Mouse (Mus musculus) liver, embryonic 13.5 days (tissue): Measurements from ENCODE around the gene Wdr37. TPM values are rescaled to one million over a fixed set of nuclear protein-coding genes. Genes with fewer than 3 reads are reported as not detected.

Experiments used
- ATAC-seq: fragments of 200-750 bp; cut with Nextera tagmentation; 2 replicates; pipeline ENCODE4 v1.8.0; 2017; ENCODE audit warnings: low read depth, mild to moderate bottlenecking, moderate number of reproducible peaks, moderate library complexity
- DNase-seq: peaks from one replicate; pipeline ENCODE4 v3.0.0; 2022
- H3K27ac ChIP-seq: fragments of 300-500 bp; sonication (generic); 2 replicates; pipeline ENCODE4 v1.5.1; 2015; ENCODE audit warnings: moderate library complexity, mild to moderate bottlenecking, inconsistent platforms
- H3K27me3 ChIP-seq: fragments of 300-500 bp; sonication (generic); 2 replicates; pipeline ENCODE4 v1.6.1; 2015; ENCODE audit warnings: mild to moderate bottlenecking, inconsistent platforms
- H3K36me3 ChIP-seq: fragments of 300-500 bp; sonication (generic); 2 replicates; pipeline ENCODE4 v1.6.1; 2015; ENCODE audit warnings: mild to moderate bottlenecking, inconsistent platforms
- H3K4me1 ChIP-seq: fragments of 300-500 bp; sonication (generic); replicated peaks from 2 replicates; pipeline ENCODE4 v1.6.1; 2015; ENCODE audit warnings: inconsistent platforms
- H3K4me2 ChIP-seq: fragments of 300-500 bp; sonication (generic); 2 replicates; pipeline ENCODE4 v1.6.1; 2015; ENCODE audit warnings: inconsistent platforms, mild to moderate bottlenecking, moderate library complexity
- H3K4me3 ChIP-seq: fragments of 300-500 bp; sonication (generic); replicated peaks from 2 replicates; pipeline ENCODE4 v1.5.1; 2015; ENCODE audit warnings: mild to moderate bottlenecking, inconsistent platforms
- H3K9ac ChIP-seq: fragments of 300-500 bp; sonication (generic); 2 replicates; pipeline ENCODE4 v1.6.1; 2015; ENCODE audit warnings: mild to moderate bottlenecking, inconsistent platforms
- H3K9me3 ChIP-seq: fragments of 300-500 bp; sonication (generic); replicated peaks from 2 replicates; pipeline ENCODE4 v1.6.1; 2016; ENCODE audit warnings: inconsistent platforms
- WGBS: fragments of 180-500 bp; shearing (Covaris S2); methylation state at CpG from one replicate; pipeline ENCODE4 v1.1.7; 2015; ENCODE audit not compliant: insufficient replicate concordance; 5-methylcytosine and 5-hydroxymethylcytosine counted together
- polyA plus RNA-seq: library from polyadenylated mRNA; unstranded; fragments of >200 nt; fragmentation: Nextera tagmentation; extraction: Ambion mirVana; gene quantifications from 2 replicates; pipeline ENCODE4 v1.2.1, GENCODE M21; 2015

Wdr37 gene
- polyA plus RNA-seq, 1 experiment from 2014 or later, result 7.8 TPM

DNA sequence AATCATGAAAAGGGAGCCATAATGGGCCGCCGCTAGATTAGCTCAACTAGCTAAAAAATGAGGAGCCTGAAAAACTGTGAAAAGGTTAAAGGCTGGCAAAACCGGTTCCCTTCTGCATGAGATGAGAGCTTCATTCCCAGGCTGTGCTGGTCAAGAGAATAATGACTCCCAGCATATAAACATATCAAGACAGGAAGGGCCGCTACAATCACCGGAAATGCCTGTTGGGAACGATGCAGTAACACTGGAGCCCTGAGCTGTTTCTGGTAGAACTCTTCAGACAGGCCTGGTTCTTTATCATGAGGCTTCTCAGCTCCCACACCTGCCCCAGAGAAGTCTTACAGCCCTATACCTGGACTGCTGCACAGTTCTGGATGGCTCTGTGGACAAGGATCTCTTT is 31.8 kb downstream of the Wdr37 start:
- peaks cover 65% of the 10 kb centered on the region for H3K36me3 ChIP-seq
- no peaks in the 10 kb centered on the region for H3K9me3 ChIP-seq
- 0 out of 2 replicates have a peak overlapping the region, but pooled peaks have one; percentile 55 for H3K27ac ChIP-seq
- H3K9ac ChIP-seq, result no peak overlapping the region
- H3K27me3 ChIP-seq, result no peaks in the 10 kb centered on the region
- ATAC-seq (0 out of 2 replicates have a peak, but pooled peaks have one; percentile 12), DNase-seq (no peak)
- H3K4me2 ChIP-seq, result no peak overlapping the region
- no peak overlapping the region for H3K4me3 ChIP-seq
- WGBS, result 64% methylated on average over 6 of the region's 6 CpGs
- H3K4me1 ChIP-seq, result no peaks in the 10 kb centered on the region

DNA sequence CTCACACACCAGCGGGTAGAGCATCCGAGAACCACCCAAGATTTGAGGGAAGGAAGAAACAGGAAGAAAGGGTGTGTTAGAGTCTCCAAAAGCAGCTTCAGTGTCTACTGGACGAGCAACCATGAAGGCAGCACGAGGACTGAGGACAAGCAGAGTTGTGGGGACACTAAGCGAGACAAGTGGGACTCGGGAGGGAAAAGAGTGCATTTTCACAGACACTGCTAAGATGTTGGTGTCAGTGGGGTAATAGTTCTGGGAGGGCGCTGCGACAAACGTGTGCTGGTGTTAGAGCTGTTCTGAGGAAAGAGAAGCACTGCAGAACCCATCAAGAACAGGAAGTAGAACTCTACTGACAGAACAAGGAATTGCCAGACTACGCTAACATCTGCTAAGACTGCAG is 32.6 kb downstream of the Wdr37 start:
- Histone ChIP-seq H3K27ac (peak overlapping the region; percentile 55), H3K36me3 (peaks cover 73% of the 10 kb centered on the region), H3K4me3 (no peak overlapping the region), H3K9me3 (no peaks in the 10 kb centered on the region), H3K9ac (no peak overlapping the region), H3K27me3 (no peaks in the 10 kb centered on the region), H3K4me1 (no peaks in the 10 kb centered on the region), H3K4me2 (no peak overlapping the region)
- WGBS, result 76% methylated on average over 10 of the region's 10 CpGs
- DNase-seq (no peak), ATAC-seq (no peak)

DNA sequence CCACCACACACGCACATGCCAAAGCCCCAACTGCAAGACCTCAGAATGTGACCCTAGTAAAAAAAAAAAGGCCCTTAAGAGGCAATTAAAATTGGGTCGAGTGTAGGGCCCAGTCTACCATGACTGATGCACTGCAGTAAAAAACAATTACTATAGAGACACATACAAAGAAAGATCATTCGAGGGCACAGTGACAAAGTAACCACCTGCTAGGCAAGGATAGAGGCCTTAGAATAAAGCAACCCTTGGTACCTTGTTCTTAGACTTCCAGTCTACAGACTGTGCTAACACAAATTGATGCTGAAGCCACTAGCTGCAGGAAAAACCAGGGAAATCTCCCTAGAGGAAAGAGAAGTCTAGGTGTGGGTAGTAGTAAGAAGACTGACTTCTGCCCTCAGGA is 33.3 kb downstream of the Wdr37 start:
- ATAC-seq (no peak), DNase-seq (no peak)
- no peak overlapping the region for H3K4me2 ChIP-seq
- no peaks in the 10 kb centered on the region for H3K27me3 ChIP-seq
- WGBS, result 75% methylated on average over 3 of the region's 3 CpGs
- H3K9ac ChIP-seq, result no peak overlapping the region
- H3K9me3 ChIP-seq, result no peaks in the 10 kb centered on the region
- peaks cover 75% of the 10 kb centered on the region for H3K36me3 ChIP-seq
- H3K4me3 ChIP-seq, result no peak overlapping the region
- H3K27ac ChIP-seq, result no peak overlapping the region
- no peaks in the 10 kb centered on the region for H3K4me1 ChIP-seq

DNA sequence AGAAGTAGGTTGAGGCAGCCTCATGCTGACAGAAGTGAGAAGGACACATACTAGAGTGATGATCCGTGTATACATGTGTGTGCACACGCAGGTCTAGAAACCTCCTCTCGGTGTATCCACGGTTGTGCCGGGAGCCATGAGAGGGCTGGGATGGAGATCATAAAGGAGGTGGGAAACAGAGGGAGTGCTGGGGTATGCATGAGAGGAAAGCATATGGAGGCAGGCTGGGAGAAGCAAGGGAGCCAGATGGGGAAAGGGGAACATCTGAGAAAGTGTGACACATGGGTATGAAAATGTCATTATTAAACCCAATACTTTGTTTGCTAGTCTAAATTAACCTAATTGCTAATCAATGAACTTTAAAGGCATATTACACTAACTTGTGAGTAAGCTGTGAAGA is 37.1 kb downstream of the Wdr37 start:
- ATAC-seq (no peak), DNase-seq (no peak)
- WGBS, result 87% methylated on average over 5 of the region's 5 CpGs
- Histone ChIP-seq H3K9ac (no peak overlapping the region), H3K27ac (no peak overlapping the region), H3K27me3 (no peaks in the 10 kb centered on the region), H3K4me1 (peaks cover 7% of the 10 kb centered on the region), H3K36me3 (peaks cover 66% of the 10 kb centered on the region), H3K4me3 (no peak overlapping the region), H3K4me2 (no peak overlapping the region), H3K9me3 (no peaks in the 10 kb centered on the region)

DNA sequence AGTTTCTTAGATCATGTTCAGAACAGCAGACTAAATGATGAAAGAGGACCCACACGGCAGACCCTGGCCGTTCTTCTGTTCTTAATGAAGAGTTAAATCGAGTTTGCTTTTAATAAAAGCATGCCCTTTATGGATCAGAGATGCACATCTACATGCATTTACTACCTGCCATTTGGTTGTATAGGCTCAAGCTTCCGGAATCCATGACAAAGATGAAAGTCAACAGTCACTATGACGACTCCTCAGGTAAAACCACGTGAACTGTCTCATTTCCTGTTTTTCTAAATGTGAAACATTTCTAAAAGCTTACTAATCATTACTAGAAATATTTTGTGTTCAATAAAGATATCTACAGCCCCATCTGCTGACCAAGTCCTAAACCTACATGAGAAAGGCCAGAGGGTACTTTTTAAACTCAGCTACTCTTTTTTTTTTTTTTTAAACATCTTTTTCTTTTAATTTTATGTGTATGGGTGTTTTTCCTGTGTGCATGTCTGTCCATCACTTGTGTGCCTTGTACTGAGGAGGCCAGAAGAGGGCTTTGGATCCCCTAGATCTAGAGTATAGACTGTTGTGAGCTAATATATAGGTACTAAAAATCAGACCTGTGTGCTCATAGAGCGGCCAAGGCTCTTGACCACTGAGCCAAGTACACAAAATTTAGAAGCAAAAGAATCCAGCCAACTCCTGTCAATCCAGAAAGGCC is 40.0 kb downstream of the Wdr37 start:
- no peak overlapping the region for H3K4me2 ChIP-seq
- H3K4me1 ChIP-seq, result peaks cover 7% of the 10 kb centered on the region
- no peaks in the 10 kb centered on the region for H3K9me3 ChIP-seq
- WGBS, result 77% methylated on average over 7 of the region's 7 CpGs
- H3K27me3 ChIP-seq, result no peaks in the 10 kb centered on the region
- DNase-seq (no peak), ATAC-seq (no peak)
- peaks cover 64% of the 10 kb centered on the region for H3K36me3 ChIP-seq
- H3K9ac ChIP-seq, result no peak overlapping the region
- no peak overlapping the region for H3K27ac ChIP-seq
- H3K4me3 ChIP-seq, result no peak overlapping the region

DNA sequence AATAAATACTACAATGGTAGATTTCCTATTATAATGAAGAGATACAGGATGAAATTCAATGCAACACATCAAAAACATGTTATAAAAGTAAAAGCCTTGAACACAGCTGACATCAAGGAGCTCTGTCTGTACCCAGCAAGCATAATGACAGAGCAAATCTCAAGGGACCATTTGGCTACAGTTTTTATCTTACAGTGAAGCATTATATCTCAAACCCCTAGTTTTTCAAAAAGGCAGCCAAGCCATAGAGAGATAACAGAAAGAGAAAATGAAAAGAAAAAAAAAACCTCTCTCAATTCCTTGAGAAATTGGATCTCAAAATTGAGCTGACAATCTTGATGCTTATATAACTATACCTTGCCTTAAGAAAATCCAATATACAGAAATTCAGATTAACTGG is 41.0 kb downstream of the Wdr37 start:
- ATAC-seq (peak; percentile 74; the same call in 1 of the 2 replicates), DNase-seq (no peak)
- Histone ChIP-seq H3K9ac (no peak overlapping the region), H3K9me3 (no peaks in the 10 kb centered on the region), H3K4me1 (peaks cover 7% of the 10 kb centered on the region), H3K4me3 (no peak overlapping the region), H3K27ac (no peak overlapping the region), H3K4me2 (no peak overlapping the region), H3K36me3 (peaks cover 57% of the 10 kb centered on the region), H3K27me3 (no peaks in the 10 kb centered on the region)

DNA sequence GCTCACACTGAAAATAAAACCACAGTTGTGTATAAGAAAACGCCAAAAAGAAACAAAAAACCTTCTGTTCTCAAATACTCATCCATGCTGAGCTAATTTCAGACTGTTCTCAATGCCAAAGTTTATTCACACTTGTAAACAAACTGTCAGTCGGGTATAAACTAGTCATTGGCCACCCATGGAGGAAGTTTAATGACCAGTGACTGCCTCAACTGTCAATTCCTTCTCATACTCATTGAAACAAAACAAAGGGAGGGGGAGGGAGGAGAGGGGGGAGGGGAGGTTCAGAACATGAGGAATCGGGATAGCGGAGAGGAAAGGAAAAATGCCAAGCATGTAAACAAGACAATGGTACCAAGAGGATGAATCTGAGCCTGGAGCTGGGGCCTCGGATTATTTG is 41.9 kb downstream of the Wdr37 start:
- H3K27me3 ChIP-seq, result no peaks in the 10 kb centered on the region
- DNase-seq (no peak), ATAC-seq (no peak)
- peaks cover 50% of the 10 kb centered on the region for H3K36me3 ChIP-seq
- H3K27ac ChIP-seq, result no peak overlapping the region
- H3K9ac ChIP-seq, result no peak overlapping the region
- H3K4me3 ChIP-seq, result no peak overlapping the region
- no peaks in the 10 kb centered on the region for H3K9me3 ChIP-seq
- no peak overlapping the region for H3K4me2 ChIP-seq
- 76% methylated on average over 5 of the region's 5 CpGs for WGBS
- H3K4me1 ChIP-seq, result peaks cover 7% of the 10 kb centered on the region

DNA sequence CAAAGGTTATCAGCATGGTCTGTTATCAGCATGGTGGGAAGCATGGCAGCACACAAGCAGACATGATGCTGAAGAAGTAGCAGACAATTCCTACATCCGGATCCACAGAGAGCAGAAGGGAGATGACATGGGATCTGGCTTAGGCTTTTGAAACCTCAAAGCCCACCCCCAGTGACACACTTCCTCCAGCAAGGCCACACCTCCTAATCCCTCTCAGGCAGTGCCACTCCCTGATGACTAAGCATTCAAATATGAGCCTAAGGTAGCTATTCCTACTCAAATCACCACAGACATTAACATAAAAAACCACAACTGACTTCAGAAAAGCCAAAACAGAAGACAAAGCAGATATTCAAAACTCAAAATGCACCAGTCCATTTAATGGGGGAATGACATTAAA is 42.8 kb downstream of the Wdr37 start:
- Histone ChIP-seq H3K4me1 (peaks cover 7% of the 10 kb centered on the region), H3K9me3 (no peaks in the 10 kb centered on the region), H3K36me3 (peaks cover 45% of the 10 kb centered on the region), H3K4me3 (no peak overlapping the region), H3K4me2 (no peak overlapping the region), H3K27ac (no peak overlapping the region), H3K27me3 (no peaks in the 10 kb centered on the region), H3K9ac (no peak overlapping the region)
- no peak for DNase-seq
- WGBS, result 76% methylated on average over 1 of the region's 1 CpGs
- no peak for ATAC-seq

DNA sequence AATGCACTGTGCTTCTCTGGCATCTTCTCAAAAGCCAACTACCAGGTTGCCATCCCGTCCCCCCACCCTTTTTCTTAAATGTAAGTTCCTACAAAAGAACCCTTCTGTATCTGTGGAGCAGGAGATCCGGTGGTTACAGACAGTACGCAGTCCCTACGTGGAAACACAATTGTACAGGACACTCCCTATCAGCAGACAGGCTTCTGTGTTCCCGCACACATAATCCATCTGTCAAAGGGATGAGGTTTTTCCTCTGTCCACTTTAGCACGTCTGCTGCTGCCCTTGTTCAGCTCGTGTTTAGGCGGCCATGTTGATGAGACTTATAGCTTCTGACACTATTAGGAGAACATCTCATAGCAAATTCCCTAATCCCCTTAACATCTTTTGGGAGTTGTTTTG is 48.2 kb downstream of the Wdr37 start:
- ATAC-seq, result no peak
- WGBS, result 86% methylated on average over 8 of the region's 8 CpGs
- no peaks in the 10 kb centered on the region for H3K27me3 ChIP-seq
- no peak for DNase-seq
- H3K4me3 ChIP-seq, result no peak overlapping the region
- no peak overlapping the region for H3K4me2 ChIP-seq
- no peaks in the 10 kb centered on the region for H3K4me1 ChIP-seq
- no peak overlapping the region for H3K9ac ChIP-seq
- no peaks in the 10 kb centered on the region for H3K9me3 ChIP-seq
- H3K27ac ChIP-seq, result no peak overlapping the region
- H3K36me3 ChIP-seq, result peaks cover 50% of the 10 kb centered on the region

DNA sequence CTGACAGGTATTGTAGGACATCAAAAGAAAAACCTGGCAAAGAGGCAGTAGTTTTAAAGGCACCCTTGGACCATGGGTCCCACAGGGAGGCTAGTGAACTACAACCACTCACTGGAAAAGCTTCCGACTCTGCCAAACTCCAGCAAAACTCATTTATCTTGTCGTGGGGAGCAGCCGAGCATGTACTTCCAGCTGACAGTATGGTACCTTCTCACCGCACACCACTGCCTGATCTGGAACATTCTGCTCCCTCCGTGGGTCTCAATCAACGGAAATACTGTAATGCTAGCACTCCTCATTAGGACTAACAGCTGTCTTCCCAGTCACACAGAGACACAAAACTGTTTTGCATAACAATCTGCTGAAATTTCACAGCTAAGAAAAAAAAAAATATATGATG is 48.6 kb downstream of the Wdr37 start:
- Histone ChIP-seq H3K9me3 (no peaks in the 10 kb centered on the region), H3K4me2 (no peak overlapping the region), H3K27me3 (no peaks in the 10 kb centered on the region), H3K36me3 (peaks cover 50% of the 10 kb centered on the region), H3K4me1 (no peaks in the 10 kb centered on the region), H3K9ac (no peak overlapping the region), H3K27ac (no peak overlapping the region), H3K4me3 (no peak overlapping the region)
- WGBS, result 87% methylated on average over 6 of the region's 6 CpGs
- ATAC-seq, result no peak
- DNase-seq, result no peak

DNA sequence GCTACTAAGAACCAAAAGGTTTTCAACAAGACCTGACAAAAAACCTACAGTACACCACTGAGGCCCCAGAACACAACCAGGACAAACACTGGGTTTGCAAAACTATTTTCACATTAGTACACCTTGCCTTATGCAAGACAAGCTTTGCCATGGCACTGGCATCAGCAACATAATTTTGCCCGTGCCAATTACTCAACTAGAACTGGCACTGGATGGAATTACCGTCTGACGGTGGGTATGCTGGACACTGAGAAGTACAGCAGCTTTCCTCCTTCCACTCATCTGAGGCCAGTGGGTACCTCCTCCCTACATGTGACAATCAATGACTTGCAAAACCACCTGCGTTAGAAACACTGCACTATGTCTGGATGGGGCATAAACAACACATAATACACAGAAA is 49.5 kb downstream of the Wdr37 start:
- no peaks in the 10 kb centered on the region for H3K9me3 ChIP-seq
- H3K4me2 ChIP-seq, result no peak overlapping the region
- H3K36me3 ChIP-seq, result peaks cover 55% of the 10 kb centered on the region
- no peak for DNase-seq
- no peaks in the 10 kb centered on the region for H3K27me3 ChIP-seq
- H3K27ac ChIP-seq, result no peak overlapping the region
- WGBS, result 81% methylated on average over 4 of the region's 4 CpGs
- no peak for ATAC-seq
- no peaks in the 10 kb centered on the region for H3K4me1 ChIP-seq
- H3K4me3 ChIP-seq, result no peak overlapping the region
- H3K9ac ChIP-seq, result no peak overlapping the region

DNA sequence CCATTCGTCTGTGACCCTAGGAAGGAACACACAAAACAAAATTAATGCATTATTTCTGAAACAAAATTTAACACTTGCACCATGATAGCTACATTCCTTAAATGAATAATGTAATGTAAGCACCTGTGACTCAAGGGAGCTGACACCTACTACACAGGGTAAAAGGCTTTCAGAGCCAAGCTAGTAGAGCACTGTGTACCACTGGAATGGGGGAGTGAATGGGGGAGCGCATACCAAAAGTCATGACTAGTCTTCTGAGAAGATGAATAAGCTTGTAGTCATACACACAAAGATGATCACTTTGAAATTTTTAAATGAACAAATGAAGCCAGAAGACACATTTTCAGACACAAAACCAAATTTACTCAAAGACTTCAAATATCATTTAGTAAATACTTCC is 65.8 kb downstream of the Wdr37 start:
- no peak for ATAC-seq
- Histone ChIP-seq H3K27ac (no peak overlapping the region), H3K4me3 (no peak overlapping the region), H3K9ac (no peak overlapping the region), H3K4me1 (no peaks in the 10 kb centered on the region), H3K27me3 (no peaks in the 10 kb centered on the region), H3K36me3 (peaks cover 15% of the 10 kb centered on the region), H3K9me3 (no peaks in the 10 kb centered on the region), H3K4me2 (no peak overlapping the region)
- DNase-seq, result no peak
- 87% methylated on average over 2 of the region's 2 CpGs for WGBS
